Mouse (Mus musculus) adrenal gland, postnatal 14 days (tissue): ENCODE measurements around the gene Slc38a4. TPM values are rescaled to one million over a fixed set of nuclear protein-coding genes. Genes with fewer than 3 reads are reported as not detected.
A peak's percentile ranks its signal among the peaks of the same experiment; 100 is the strongest.

Experiments
- DNase-seq: peaks from one replicate; pipeline ENCODE4 v3.0.0; 2021; ENCODE audit warnings: mixed read lengths
- total RNA-seq: library from RNA; stranded (reverse); gene quantifications from 2 replicates; pipeline ENCODE4 v1.2.3, GENCODE M21; 2021

The Slc38a4 gene
- total RNA-seq, 1 experiment from 2014 or later = 72.3 TPM

- DNase-seq = no peak
Observed at GRCm38 (mm10) chr15:96968741-96969140, 87.0 kb downstream of the Slc38a4 start.

- DNase-seq = no peak
Observed at GRCm38 (mm10) chr15:96966326-96966725, 89.4 kb downstream of the Slc38a4 start.

DNA sequence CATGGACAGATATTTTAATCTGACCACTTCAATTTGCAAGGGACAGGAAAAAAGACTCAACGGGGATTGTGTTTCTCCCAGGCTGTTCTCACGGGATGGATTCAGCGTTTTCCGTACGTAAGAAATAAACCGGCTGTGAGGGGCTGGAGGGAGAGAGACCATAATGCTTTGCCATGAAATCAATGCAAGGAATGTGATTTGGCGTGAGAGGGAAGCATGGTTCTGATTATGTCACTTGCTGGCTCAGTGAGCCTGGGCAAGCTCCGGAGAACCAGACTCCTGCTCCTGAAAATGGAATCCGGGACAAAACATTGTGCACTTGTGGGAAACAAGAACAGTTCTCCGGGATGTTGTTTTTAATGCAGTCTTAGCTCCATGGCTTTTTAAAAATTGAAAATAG lies 92.0 kb downstream of the Slc38a4 start:
- DNase-seq = no peak

DNA sequence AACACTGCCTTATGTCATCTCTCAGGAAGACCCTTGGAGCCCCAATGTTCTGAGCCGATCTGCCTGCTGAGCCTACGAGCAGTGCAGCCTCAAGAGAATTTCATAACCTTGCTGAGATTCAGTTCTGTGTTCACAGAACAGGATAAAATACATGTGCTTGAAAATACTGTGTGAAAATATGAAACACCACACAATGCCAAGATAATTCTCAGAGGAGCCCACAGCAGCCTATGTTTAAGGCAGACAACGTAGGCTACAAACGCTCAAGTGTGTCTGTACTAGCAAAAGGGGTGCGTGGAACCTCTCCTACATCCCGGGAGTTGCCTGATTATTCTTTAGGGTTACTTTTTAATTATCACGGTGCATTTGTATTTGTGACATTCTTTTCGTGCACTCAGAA lies 92.4 kb downstream of the Slc38a4 start:
- DNase-seq = no peak

DNA sequence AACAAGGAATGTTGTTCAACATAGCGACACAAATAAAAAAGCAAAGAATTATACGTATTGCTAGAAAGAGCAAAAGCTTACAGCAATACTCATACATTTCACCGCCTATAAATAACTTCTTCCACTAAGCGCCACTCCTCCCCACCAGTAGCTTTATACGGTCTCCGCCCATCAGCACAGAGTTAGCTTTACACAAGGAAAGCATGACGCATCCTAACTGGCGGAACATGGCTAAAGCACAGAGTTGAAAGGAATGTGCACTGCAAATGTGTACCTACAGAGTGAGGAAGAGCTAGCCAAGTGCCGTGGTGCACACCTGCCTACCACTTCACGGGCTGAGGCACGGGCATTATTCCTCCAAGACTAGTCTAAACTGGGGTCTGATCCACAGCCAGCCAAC lies 95.4 kb downstream of the Slc38a4 start:
- no peak for DNase-seq

DNA sequence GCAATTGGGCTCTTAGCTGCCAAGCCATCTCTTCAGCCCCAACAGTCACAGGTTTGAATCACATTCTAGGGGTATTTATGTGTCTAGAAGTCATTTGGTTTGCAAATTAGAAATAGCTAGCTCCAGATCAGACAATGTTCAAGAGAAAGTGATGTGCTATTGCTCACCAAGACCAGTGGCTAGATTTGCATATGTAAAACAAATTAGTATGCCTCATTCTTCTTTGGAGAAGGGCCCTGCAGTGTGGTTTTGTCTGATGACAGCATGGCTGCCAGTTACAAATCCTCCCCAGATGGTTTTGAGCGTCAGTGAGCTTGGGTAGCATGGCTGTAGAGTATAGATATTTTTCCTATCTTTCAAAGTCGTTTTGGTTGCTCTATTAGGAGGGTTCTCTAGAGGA lies 96.5 kb downstream of the Slc38a4 start:
- no peak for DNase-seq

- no peak for DNase-seq
Observed at GRCm38 (mm10) chr15:96956699-96957098, 99.1 kb downstream of the Slc38a4 start.

GRCm38 (mm10) chr15:96954389-96954788 lies 101.4 kb downstream of the Slc38a4 start:
- no peak for DNase-seq

- no peak for DNase-seq
Observed at GRCm38 (mm10) chr15:96953938-96954238, 101.9 kb downstream of the Slc38a4 start.

- peak; percentile 76 for DNase-seq
Observed at GRCm38 (mm10) chr15:96953112-96953937, 102.4 kb downstream of the Slc38a4 start.

DNA sequence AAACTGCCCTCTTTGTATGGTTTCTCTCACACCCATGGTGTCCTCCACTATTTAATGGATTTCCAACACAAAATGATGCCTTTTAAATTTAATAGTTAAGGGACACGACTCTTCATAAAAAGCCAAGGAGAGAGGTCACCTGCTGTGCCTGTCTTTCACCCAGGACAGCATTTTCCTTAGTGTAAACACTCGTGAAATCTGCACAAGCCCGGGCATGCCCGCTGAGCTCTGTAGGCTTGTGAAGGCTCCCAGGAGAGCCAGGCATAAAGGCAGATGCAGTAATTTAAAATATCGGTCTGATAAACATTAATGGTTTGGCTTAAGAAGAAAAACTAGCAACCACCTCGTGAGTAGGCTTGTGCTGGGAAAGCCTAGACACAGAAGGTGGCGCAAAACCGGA lies 103.3 kb downstream of the Slc38a4 start:
- no peak for DNase-seq

DNA sequence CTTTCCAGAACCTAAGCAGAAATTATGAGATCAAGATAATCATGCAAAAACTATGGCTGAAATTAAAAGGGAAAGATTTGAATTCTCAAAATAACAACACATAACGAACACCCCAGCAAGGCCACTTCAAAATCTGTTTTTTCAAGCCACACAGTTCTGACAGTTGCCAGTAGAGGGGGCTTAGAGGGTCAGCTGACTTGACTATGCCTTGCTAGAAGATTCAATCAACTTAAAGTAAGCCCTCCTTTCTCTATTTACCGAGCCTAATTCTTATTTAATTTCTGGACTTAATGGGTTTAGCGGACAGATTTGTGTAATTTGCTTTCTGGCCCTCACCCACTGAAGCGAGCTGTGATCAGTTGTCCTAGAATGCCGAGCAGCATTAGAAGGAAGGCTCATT lies 104.0 kb downstream of the Slc38a4 start:
- DNase-seq = no peak

GRCm38 (mm10) chr15:96948471-96948870 lies 107.3 kb downstream of the Slc38a4 start:
- DNase-seq = peak; percentile 52

Other genes with a start within 250 kb of the Slc38a4 start
- 23.0 and 35.1 TPM in 2 replicates for gene Pced1b, start 191.2 kb upstream of the Slc38a4 start, total RNA-seq
- gene Amigo2, start 191.3 kb upstream of the Slc38a4 start, total RNA-seq = 10.2 and 11.2 TPM in 2 replicates